Mouse (Mus musculus) mouse embryonic stem cell (cell line): ENCODE data around the gene Hoxb9.

Experiments used
- in situ Hi-C, 2 experiments: fragments of 300-500 bp; cut with MboI; formaldehyde crosslinking; loops; 1 replicate in 1 of 2; 3 replicates in 1 of 2; pipeline ENCODE4 v1.14.3; 2019 to 2020; ENCODE audit warnings: low sequenced_read_pairs in 2 of 2, low pct_unique_long_range_greater_than_20kb in 1 of 2, mixed read lengths in 1 of 2; ENCODE audit not compliant: unreplicated experiment in 1 of 2

Hoxb9 gene

DNA sequence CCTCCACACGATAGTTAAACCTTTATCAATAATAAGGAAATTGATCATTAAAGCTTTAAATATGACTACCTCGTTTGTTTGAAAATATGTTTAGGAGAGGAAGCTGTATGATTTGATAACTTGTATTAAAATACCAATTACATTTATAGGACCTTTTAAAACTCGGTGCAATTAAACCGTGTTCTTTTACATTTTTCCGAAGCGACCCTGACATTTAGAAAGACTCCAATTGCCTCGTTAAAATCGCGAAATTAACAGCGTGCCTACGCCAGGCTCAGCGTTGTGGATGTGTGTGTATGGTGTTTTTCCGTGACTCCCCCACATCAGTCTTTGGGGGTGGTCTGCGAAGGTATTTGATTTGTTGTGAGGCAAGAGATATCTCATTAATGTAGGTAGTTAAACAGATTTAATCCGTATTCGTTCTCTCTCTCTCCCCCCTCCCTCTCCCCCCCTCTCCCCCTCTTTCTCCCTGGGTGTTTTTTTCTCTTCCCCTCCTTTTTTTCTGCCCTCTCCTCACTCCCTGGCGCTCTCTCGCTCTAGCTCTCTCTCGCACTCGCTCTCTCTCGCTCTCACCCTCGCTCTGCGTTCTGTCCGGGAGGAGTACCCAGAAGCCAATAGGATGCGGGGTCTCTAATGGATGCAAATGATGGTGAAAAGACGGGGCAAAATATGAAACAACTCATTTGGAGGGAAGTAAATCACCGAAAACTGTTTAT, 10.8 kb downstream of the Hoxb9 start, which contains the start of gene Hoxb8:
TSS of gene Hoxb8 (plus strand) at position 51 of the 716 bp plus-strand sequence.
- in situ Hi-C loops: no loop called here

GRCm38 (mm10) chr11:96282795-96283430, 11.7 kb downstream of the Hoxb9 start:
- in situ Hi-C loops: no loop called here

GRCm38 (mm10) chr11:96284041-96284749, 12.9 kb downstream of the Hoxb9 start:
- in situ Hi-C loops: no loop called here

- in situ Hi-C loops: no loop called here
These were observed 13.8 kb downstream of the Hoxb9 start for GRCm38 (mm10) chr11:96284774-96285734.

DNA sequence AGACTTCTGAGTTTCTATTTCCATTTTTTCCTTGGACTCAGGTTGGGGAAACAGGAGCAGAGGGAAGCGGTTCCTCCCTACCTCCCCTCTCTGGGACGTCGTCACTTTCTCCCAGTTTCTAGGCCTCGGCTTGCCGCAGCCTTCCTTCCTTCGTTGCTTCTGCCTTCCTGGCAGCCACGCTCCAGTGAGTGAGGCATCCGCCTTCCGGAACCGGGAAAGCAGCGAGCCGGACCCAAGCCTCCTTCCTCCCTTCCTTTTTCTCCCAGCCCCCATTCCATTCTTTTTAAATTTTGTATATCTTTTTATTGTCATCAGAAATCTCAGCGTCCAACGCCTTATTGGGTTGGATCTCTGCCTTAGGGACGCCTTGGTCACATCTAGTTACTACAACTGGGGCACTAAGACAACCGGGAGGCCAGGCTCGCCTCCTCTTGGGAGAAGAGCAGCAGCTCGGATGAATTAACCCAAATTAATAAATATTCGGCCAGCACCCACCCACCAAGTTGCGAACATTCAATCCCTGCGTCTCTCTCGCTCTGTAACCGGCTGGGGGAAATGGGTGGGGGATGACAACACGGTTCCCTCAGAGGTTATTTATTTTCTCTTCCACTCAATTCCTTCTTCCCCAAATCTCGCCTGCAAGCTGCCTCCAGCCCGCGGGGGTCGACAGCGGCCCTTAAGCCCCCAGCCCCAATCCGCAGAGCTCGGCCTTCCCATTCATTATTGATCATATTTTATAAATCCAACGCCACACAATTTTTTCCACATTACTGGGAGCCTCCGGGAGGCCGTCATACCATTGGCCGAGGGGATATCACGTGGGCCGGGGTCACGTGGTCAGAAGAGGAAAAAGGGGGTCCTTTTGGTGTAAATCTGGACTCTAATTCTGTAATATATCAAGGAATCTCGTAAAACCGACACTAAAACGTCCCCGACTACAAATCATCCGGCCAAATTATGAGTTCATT, 14.8 kb downstream of the Hoxb9 start, which contains the start of gene Hoxb7:
TSS of gene Hoxb7 (plus strand) at position 853 of the 968 bp plus-strand sequence.
- in situ Hi-C loops: no loop called here

GRCm38 (mm10) chr11:96286739-96287385, 15.6 kb downstream of the Hoxb9 start:
- in situ Hi-C loops: no loop called here

DNA sequence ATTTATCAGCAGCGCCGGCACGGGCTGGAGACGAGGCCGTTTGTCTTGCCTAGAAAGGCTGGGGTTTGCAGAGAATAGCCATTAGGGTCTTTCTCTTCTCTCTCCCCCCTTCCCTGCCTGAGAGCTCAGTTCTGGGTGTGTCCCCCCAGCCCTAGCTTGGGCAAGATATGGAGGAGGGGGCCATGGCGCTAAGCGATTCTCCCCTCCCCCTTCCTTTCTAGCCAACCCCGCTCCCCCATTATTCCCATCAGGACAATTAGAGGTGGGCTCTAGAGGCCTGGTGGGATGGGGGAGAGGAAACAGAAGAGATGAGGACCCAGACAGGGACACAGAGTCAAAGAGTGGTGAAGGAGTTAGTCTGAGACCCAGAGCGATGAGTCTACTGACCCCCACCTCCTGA, 16.2 kb downstream of the Hoxb9 start:
- in situ Hi-C loops: no loop called here

GRCm38 (mm10) chr11:96288455-96289221, 17.4 kb downstream of the Hoxb9 start:
- in situ Hi-C loops: no loop called here

GRCm38 (mm10) chr11:96289293-96289692, 18.0 kb downstream of the Hoxb9 start:
- in situ Hi-C loops: no loop called here

GRCm38 (mm10) chr11:96289837-96290236, 18.6 kb downstream of the Hoxb9 start:
- in situ Hi-C loops: no loop called here

GRCm38 (mm10) chr11:96290705-96291355, 19.6 kb downstream of the Hoxb9 start:
- in situ Hi-C loops: no loop called here

GRCm38 (mm10) chr11:96291681-96292564, 20.7 kb downstream of the Hoxb9 start, which contains the start of gene Hoxb6:
Gene Hoxb6 (plus strand): TSS chr11:96292476.
- in situ Hi-C loops: no loop called here

- in situ Hi-C loops: no loop called here
These were observed 21.5 kb downstream of the Hoxb9 start for GRCm38 (mm10) chr11:96292565-96293301.

DNA sequence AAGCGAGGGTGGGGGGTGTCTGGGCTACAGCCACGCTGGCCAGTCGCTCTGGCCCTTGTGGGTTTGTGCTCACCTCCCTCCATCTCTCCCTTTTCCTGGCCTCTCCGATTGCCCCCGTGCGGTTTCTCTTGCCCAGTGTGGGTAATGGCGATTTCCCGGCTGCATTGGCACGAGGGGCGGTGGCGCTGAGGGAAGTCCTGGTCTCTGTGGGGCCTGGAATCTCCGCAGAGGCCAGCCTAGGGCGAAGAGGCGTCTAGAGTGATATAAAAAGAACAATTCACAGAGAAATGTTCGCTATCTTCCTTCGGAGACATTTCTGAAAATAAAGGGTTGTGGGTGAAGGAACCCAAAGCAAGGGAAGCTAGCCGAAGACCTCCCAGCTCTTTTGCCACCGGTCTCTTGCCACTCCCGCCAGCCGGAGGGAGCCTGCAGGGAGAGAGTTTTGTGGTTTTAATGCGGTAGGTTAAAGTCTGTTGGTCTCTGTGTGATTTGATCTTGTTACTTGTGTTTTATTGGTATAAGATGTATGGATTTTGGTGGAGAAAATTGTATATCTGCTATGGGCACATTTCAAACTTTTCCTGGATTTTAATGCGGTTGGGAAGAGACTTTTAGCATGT, 22.2 kb downstream of the Hoxb9 start:
- in situ Hi-C loops: no loop called here
